Mouse (Mus musculus) left cerebral cortex, postnatal 25 days (tissue): ENCODE measurements at regions not wholly inside any gene's neighbourhood (a gene's known extent, or its start where the extent isn't known, plus 50 kb on each side); places are given as distances from the start of the nearest gene placed in this dataset.
"Not testable (repeated sequence)": the region's sequence is repeated elsewhere in the genome, so short reads cannot be mapped to it uniquely, and the experiment has no call there.

Source experiments
- DNase-seq, 2 experiments: peaks; one replicate each; pipeline ENCODE4 v3.0.0; 2022; ENCODE audit warnings: low spot score in 2 of 2, mixed read lengths in 1 of 2
- intact Hi-C: fragments of 180-260 bp; cut with DNase I; formaldehyde crosslinking; loops from one replicate; pipeline ENCODE4 v1.15.1; 2025

DNA sequence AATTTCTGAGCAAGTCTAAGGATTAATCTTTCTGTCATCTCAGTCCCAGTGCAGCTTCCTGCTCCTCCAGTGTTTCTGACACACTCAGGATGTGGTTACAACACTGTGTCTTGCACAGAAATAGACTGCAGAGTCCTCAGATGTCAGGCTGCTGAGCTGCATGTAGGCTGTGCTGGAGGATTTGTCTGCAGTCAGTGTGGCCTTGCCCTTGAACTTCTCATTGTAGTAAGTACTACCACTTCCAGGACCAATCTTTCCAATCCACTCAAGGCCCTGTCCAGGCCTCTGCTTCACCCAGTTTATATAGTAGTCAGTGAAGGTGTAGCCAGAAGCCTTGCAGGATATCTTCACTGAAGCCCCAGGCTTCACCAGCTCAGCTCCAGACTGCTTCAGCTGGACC is 185.8 kb upstream of the Zfp386 start:
- intact Hi-C loops: not testable (repeated sequence)

DNA sequence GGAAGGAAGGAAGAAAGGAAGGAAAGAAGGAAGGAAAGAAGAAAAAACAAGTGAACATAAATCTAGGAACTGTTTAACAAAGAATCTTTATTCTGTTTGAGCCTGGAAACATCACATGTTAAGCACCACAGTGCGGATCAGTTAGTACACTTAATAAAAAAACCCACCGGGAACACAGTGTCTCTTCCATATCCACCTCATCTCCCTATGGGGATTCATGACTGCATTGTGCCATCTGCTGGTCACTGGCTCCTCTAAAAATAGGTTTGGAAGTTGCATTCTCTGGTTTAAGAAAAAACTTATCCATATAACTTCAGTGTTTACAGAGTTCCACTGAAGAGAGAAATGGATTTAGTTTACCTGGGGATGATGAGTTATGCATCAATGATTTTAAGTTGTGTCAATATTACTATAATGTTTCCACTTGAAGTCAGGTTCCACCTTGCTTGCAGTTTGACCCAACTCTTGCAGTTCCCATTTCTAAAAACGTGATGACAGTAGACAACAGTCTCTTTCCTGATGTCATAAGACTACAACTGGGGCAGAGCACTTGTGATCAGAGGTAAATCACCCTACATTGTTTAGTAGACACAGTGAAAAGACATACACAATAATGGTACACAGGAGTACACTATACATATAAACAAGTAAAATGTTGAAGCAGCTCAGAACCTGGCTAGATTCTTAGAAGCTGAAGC is 182.3 kb upstream of the Zfp386 start:
- DNase-seq, intact Hi-C loops: not testable (repeated sequence)

More for the DNA sequence above, 185.8 kb upstream of the Zfp386 start:
- not testable (repeated sequence) for DNase-seq

DNA sequence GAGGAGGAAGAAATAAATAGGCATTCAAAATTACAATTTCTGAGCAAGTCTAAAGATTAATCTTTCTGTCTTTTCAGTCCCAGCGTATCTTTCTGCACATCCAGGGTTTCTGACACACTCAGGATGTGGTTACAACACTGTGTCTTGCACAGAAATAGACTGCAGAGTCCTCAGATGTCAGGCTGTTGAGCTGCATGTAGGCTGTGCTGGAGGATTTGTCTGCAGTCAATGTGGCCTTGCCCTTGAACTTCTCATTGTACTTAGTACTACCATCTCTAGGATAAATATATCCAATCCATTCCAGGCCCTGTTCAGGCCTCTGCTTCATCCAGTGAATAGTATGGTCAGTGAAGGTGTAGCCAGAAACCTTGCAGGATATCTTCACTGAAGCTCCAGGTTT is 178.9 kb upstream of the Zfp386 start:
- intact Hi-C loops, DNase-seq: not testable (repeated sequence)

DNA sequence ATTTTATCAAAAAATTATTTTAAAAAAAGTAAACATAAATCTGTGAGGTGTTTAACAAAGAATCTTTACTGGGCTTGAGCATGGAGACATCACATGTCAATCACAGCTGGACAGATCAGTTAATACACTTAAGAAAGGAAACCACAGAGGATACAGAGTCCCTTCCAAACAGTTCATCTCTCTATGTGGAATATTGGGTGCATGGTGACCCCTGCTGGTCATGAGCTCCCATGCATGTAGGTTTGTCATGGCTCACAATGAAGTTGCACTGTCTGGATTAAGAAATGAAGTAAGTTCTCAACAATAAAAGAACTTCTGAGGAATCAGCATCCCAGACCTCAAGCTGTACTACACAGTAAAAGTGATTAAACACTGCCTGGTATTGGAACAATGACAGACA is 175.1 kb upstream of the Zfp386 start:
- DNase-seq, intact Hi-C loops: not testable (repeated sequence)

DNA sequence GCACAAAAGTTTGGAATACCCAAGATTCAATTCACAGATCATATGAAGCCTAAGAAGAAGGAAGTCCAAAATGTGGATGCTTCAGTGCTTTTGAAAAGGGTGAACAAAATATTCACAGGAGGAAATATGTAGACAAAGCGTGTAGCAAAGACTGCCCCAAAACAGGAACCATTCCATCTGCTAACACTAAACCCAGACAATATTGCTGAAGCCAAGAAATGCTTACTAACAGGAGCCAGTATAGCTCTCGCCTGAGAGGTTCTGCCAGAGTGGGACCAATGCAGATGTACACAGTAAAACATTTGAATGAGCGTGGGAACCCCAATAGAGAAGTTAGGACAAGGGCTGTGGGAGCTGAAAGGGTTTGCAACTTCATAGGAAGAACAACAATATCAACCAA is 173.5 kb upstream of the Zfp386 start:
- DNase-seq, intact Hi-C loops: not testable (repeated sequence)

DNA sequence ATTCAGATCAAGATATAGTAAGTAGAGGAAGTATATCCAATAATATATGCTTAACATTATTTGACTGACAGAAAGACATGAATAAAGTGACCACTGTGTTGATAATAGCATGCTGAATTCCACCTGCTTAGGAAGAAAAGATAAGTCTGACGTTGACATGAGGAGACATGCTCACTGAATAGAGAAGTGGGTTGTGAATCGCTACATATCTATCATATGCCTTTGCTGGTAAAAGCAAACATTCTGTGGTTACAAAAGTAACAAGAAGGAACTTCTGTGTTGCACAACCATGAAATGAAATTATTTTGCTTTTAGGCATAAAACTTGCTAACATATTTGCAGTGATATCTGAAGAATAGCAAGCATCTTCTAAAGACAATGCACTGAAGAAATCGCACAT is 163.8 kb upstream of the Zfp386 start:
- intact Hi-C loops: no loop called here
- DNase-seq: no peak

DNA sequence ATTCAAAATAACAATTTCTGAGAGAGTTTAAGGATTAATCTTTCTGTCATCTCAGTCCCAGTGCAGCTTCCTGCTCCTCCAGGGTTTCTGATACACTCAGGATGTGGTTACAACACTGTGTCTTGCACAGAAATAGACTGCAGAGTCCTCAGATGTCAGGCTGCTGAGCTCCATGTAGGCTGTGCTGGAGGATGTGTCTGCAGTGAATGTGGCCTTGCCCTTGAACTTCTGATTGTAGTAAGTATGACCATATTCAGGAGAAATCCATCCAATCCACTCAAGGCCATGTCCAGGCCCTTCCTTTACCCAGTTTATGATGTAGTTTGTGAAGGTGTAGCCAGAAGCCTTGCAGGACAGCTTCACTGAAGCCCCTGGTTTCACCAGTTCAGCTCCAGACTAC is 159.5 kb upstream of the Zfp386 start:
- intact Hi-C loops: no loop called here
- no peak for DNase-seq

DNA sequence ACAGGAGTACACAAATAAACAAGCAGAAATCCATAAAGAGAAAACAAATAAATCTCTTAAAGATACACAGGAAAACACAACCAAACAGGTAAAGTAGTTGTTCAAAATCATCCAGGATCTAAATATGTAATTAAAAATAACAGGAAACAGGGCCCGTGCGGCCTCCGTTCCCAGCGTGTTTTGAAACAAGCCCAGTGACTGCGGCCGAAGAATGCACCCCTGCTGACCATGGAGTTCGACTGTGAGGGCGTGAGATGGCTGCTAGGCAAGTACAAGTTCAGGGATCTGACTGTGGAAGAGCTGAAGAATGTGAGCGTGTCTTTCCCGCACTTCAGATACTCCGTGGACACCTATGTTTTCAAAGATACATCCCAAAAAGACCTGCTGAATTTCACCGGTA is 154.9 kb upstream of the Zfp386 start:
- intact Hi-C loops, DNase-seq: not testable (repeated sequence)

DNA sequence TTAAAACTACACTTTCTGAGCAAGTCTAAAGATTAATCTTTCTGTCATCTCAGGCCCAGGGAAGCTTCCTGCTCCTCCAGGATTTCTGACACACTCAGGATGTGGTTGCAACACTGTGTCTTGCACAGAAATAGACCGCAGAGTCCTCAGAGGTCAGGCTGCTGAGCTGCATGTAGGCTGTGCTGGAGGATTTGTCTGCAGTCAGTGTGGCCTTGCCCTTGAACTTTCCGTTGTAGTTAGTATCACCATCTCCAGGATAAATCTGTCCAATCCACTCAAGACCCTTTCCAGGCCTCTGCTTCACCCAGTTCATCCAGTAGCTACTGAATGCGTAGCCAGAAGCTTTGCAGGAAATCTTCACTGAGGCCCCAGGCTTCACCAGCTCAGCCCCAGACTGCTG is 135.3 kb upstream of the Zfp386 start:
- DNase-seq: not testable (repeated sequence)
- intact Hi-C loops: loop anchor here (1.0 kb wide), 1 partner anchor 41 kb away; no protein-coding TSS in a partner anchor

DNA sequence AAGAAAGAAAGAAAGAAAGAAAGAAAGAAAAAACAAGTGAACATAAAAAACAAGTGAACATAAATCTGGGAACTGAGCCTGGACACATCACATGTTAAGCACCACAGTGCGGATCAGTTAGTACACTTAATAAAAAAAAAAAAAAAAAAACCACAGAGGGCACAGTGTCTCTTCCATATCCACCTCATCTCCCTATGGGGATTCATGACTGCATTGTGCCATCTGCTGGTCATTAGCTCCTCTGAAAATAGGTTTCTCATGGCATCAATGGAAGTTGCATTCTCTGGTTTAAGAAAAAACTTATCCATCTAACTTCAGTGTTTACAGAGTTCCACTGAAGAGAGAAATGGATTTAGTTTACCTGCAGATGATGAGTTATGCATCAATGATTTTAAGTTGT is 132.1 kb upstream of the Zfp386 start:
- intact Hi-C loops, DNase-seq: not testable (repeated sequence)

DNA sequence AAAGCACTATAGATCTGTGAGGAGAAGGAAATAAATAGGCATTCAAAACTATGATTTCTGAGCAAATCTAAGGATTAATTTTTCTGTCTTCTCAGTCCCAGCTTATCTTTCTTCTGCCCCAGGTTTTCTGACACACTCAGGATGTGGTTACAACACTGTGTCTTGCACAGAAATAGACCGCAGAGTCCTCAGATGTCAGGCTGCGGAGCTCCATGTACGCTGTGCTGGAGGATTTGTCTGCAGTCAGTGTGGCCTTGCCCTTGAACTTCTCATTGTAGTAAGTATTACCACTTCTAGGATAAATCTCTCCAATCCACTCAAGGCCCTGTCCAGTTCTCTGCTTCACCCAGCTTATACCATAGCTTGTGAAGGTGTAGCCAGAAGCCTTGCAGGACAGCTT is 127.4 kb upstream of the Zfp386 start:
- DNase-seq, intact Hi-C loops: not testable (repeated sequence)

DNA sequence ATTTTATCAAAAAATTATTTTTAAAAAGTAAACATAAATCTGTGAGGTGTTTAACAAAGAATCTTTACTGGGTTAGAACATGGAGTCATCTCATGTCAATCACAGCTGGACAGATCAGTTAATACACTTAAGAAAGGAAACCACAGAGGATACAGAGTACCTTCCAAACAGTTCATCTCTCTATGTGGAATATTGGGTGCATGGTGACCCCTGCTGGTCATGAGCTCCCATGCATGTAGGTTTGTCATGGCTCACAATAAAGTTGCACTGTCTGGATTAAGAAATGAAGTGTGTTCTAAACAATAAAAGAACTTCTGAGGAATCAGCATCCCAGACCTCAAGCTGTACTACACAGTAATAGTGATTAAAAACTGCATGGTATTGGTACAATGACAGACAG is 123.5 kb upstream of the Zfp386 start:
- DNase-seq, intact Hi-C loops: not testable (repeated sequence)

DNA sequence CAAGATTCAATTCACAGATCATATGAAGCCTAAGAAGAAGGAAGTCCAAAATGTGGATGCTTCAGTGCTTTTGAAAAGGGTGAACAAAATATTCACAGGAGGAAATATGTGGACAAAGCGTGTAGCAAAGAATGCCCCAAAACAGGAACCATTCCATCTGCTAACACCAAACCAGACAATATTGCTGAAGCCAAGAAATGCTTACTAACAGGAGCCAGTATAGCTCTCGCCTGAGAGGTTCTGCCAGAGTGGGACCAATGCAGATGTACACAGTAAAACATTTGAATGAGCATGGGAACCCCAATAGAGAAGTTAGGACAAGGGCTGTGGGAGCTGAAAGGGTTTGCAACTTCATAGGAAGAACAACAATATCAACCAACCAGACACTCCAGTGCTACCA is 122.0 kb upstream of the Zfp386 start:
- intact Hi-C loops, DNase-seq: not testable (repeated sequence)

DNA sequence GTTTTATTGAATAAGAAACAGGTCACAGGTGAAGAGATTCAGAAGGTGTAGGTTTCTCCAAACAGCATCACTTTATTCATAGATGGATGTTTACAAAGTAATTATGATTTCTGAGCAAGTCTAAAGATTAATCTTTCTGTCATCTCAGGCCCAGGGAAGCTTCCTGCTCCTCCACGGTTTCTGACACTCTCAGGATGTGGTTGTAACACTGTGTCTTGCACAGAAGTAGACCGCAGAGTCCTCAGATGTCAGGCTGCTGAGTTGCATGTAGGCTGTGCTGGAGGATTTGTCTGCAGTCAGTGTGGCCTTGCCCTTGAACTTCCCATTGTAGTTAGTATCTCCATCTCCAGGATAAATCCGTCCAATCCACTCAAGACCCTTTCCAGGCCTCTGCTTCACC is 95.2 kb upstream of the Zfp386 start:
- DNase-seq, intact Hi-C loops: not testable (repeated sequence)

DNA sequence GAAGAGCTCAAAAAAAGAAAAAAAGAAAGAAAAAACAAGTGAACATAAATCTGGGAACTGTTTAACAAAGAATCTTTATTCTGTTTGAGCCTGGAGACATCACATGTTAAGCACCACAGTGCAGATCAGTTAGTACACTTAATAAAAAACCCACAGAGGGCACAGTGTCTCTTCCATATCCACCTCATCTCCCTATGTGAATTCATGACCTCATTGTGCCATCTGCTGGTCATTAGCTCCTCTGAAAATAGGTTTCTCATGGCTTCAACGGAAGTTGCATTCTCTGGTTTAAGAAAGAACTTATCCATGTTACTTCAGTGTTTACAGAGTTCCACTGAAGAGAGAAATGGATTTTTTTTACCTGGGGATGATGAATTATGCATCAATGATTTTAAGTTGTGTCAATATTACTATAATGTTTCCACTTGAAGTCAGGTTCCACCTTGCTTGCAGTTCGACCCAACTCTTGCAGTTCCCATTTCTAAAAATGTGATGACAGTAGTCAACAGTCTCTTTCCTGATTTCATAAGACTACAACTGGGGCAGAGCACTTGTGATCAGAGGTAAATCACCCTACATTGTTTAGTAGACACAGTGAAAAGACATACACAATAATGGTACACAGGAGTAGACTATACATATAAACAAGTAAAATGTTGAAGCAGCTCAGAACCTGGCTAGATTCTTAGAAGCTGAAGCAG is 91.9 kb upstream of the Zfp386 start:
- DNase-seq, intact Hi-C loops: not testable (repeated sequence)

DNA sequence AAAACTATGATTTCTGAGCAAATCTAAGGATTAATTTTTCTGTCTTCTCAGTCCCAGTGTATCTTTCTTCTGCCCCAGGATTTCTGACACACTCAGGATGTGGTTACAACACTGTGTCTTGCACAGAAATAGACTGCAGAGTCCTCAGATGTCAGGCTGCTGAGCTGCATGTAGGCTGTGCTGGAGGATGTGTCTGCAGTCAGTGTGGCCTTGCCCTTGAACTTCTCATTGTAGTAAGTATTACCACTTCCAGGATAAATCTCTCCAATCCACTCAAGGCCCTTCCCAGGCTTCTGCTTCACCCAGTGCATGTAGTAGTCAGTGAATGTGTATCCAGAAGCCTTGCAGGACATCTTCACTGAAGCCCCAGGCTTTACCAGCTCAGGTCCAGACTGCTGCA is 83.8 kb upstream of the Zfp386 start:
- DNase-seq, intact Hi-C loops: not testable (repeated sequence)

DNA sequence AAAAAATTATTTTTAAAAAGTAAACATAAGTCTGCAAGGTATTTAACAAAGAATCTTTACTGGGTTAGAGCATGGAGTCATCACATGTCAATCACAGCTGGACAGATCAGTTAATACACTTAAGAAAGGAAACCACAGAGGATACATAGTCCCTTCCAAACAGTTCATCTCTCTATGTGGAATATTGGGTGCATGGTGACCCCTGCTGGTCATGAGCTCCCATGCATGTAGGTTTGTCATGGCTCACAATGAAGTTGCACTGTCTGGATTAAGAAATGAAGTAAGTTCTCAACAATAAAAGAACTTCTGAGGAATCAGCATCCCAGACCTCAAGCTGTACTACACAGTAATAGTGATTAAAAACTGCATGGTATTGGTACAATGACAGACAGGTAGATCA is 80.0 kb upstream of the Zfp386 start:
- intact Hi-C loops, DNase-seq: not testable (repeated sequence)
